In genomic region chr4:137855741-137856341, GRCm38 (mm10) we compare ENCODE assay signal across 10 mouse cellular contexts. TPM values are rescaled to one million over a fixed set of nuclear protein-coding genes. Genes with fewer than 3 reads are reported as not detected.
DNase-seq lines count a peak whose midpoint lies in the region; ATAC-seq and TF ChIP-seq lines count a peak whose summit lies in the region.
"Had no signal": no experiment of that assay in that cellular context is flagged by ENCODE, and none has a peak within 500 bp of the region (broad histone marks: within the 10 kb centered on the region; RNA-seq: fewer than 3 reads in every experiment).

No protein-coding gene starts in this region.

- TF ChIP-seq CTCF in stomach, postnatal 0 days (IDR thresholded peaks at IDR 0.05; ENCODE audit: low read depth): no peak

- no peaks in the 10 kb centered on the region for H3K27me3 ChIP-seq in hindbrain, embryonic 13.5 days
- H3K27me3 ChIP-seq in hindbrain, embryonic 11.5 days (ENCODE audit: control insufficient read depth, insufficient read depth, low read length): no peaks in the 10 kb centered on the region
- H3K27me3 ChIP-seq in stomach, postnatal 0 days (ENCODE audit: control insufficient read depth, insufficient read depth, low read length): no peaks in the 10 kb centered on the region
- H3K27me3 ChIP-seq: forebrain, embryonic 15.5 days; stomach, embryonic 15.5 days had no signal

- H3K4me1 ChIP-seq in hindbrain, embryonic 13.5 days (replicated peaks): no peaks in the 10 kb centered on the region
- H3K4me1 ChIP-seq in hindbrain, embryonic 11.5 days (replicated peaks; ENCODE audit: control insufficient read depth, insufficient read depth, low read length): no peaks in the 10 kb centered on the region
- H3K4me1 ChIP-seq in stomach, postnatal 0 days (replicated peaks; ENCODE audit: control insufficient read depth, insufficient read depth): no peaks in the 10 kb centered on the region
- H3K4me1 ChIP-seq: forebrain, embryonic 15.5 days had no signal

- no peak overlapping the region for H3K4me2 ChIP-seq in hindbrain, embryonic 13.5 days
- no peak overlapping the region for H3K4me2 ChIP-seq in hindbrain, embryonic 11.5 days (replicated peaks; ENCODE audit: low read depth, low read length)
- no peak overlapping the region for H3K4me2 ChIP-seq in stomach, postnatal 0 days (replicated peaks; ENCODE audit: low read depth)
- H3K4me2 ChIP-seq: forebrain, embryonic 15.5 days; stomach, embryonic 15.5 days had no signal

- no peak overlapping the region for H3K27ac ChIP-seq in hindbrain, embryonic 13.5 days
- H3K27ac ChIP-seq in hindbrain, embryonic 11.5 days (ENCODE audit: low read depth, low read length): no peak overlapping the region
- H3K27ac ChIP-seq in stomach, postnatal 0 days (replicated peaks): 0 out of 2 replicates have a peak overlapping the region, but pooled peaks have one; percentile 30
- H3K27ac ChIP-seq: forebrain, embryonic 15.5 days; stomach, embryonic 15.5 days had no signal

- no peak for TF ChIP-seq EP300 in stomach, postnatal 0 days (optimal IDR thresholded peaks at IDR 0.05)

- no peak overlapping the region for H3K4me3 ChIP-seq in hindbrain, embryonic 13.5 days
- no peak overlapping the region for H3K4me3 ChIP-seq in hindbrain, embryonic 11.5 days (ENCODE audit: low read depth, low read length)
- no peak overlapping the region for H3K4me3 ChIP-seq in stomach, postnatal 0 days (ENCODE audit: low read depth, low read length)
- H3K4me3 ChIP-seq: forebrain, embryonic 15.5 days; stomach, embryonic 15.5 days had no signal

- no peaks in the 10 kb centered on the region for H3K36me3 ChIP-seq in hindbrain, embryonic 13.5 days
- no peaks in the 10 kb centered on the region for H3K36me3 ChIP-seq in hindbrain, embryonic 11.5 days (ENCODE audit: control insufficient read depth, insufficient read depth, low read length)
- H3K36me3 ChIP-seq in stomach, postnatal 0 days (ENCODE audit: control insufficient read depth, insufficient read depth, low read length): no peaks in the 10 kb centered on the region
- H3K36me3 ChIP-seq: forebrain, embryonic 15.5 days; stomach, embryonic 15.5 days had no signal

- WGBS in hindbrain, embryonic 13.5 days: 55% methylated on average over 9 of the region's 9 CpGs
- WGBS in hindbrain, embryonic 11.5 days: 56% methylated on average over 9 of the region's 9 CpGs
- 54% methylated on average over 9 of the region's 9 CpGs for WGBS in stomach, postnatal 0 days

- H3K9me3 ChIP-seq in hindbrain, embryonic 13.5 days: no peaks in the 10 kb centered on the region
- no peaks in the 10 kb centered on the region for H3K9me3 ChIP-seq in hindbrain, embryonic 11.5 days (ENCODE audit: control insufficient read depth, low read length)
- no peaks in the 10 kb centered on the region for H3K9me3 ChIP-seq in stomach, postnatal 0 days (ENCODE audit: control insufficient read depth, low read length)
- H3K9me3 ChIP-seq: forebrain, embryonic 15.5 days; stomach, embryonic 15.5 days had no signal

- no peak for ATAC-seq in hindbrain, embryonic 13.5 days (ENCODE audit: low FRiP score)
- ATAC-seq in hindbrain, embryonic 11.5 days (ENCODE audit: low FRiP score): no peak
- ATAC-seq in inflammation-experienced regulatory T-cells, adult 6 months: peak; percentile 41
- no peak for ATAC-seq in stomach, postnatal 0 days (ENCODE audit: low FRiP score, low TSS enrichment)
- ATAC-seq: forebrain, embryonic 15.5 days had no signal

- no peak for DNase-seq in hindbrain, embryonic 11.5 days (ENCODE audit: low spot score)
- DNase-seq in adrenal gland, adult (ENCODE audit: inconsistent age in 2 of 2, low spot score in 1 of 2): peak; percentile 95 to 96
- DNase-seq in stomach, postnatal 0 days (ENCODE audit: low spot score): no peak
- no peak for DNase-seq in urinary bladder, adult 2 months (ENCODE audit: low spot score)
- DNase-seq in embryo, embryonic 10.5 days (ENCODE audit: low spot score): no peak
- DNase-seq in yolk sac, embryonic 10.5 days (ENCODE audit: low spot score): no peak

- 0 out of 2 replicates have a peak overlapping the region, but pooled peaks have one; percentile 8 for H3K9ac ChIP-seq in hindbrain, embryonic 13.5 days
- H3K9ac ChIP-seq in hindbrain, embryonic 11.5 days (ENCODE audit: low read depth, low read length): no peak overlapping the region
- no peak overlapping the region for H3K9ac ChIP-seq in stomach, postnatal 0 days (ENCODE audit: low read length)
- H3K9ac ChIP-seq: forebrain, embryonic 15.5 days; stomach, embryonic 15.5 days had no signal

RNA-seq across cellular contexts. Expression of gene Ece1, which starts 6.2 kb away (rescaled TPM):
- polyA plus RNA-seq in hindbrain, embryonic 13.5 days (2015; fragmentation: Nextera tagmentation; extraction: Ambion mirVana): 20.2 and 22.8 TPM in 2 replicates
- 25.1 and 29.2 TPM in 2 replicates for polyA plus RNA-seq in hindbrain, embryonic 11.5 days (2014; fragmentation: Nextera tagmentation; extraction: Ambion mirVana)
- 10 to 100 TPM; 18.2 to 32.0 (median 23.3) TPM for polyA plus RNA-seq in inflammation-experienced regulatory T-cells, adult 6 months (2017; shearing (Covaris generic))
- polyA plus RNA-seq in stomach, postnatal 0 days (2015; fragmentation: Nextera tagmentation; extraction: Ambion mirVana): 22.9 and 29.8 TPM in 2 replicates
- 30.0 and 73.4 TPM in 2 replicates for polyA plus RNA-seq in urinary bladder, adult 2 months (2012; rRNA removed)

RNA-seq across cellular contexts. Expression of gene Alpl, which starts 59.7 kb away (rescaled TPM):
- 6.9 and 10.2 TPM in 2 replicates for polyA plus RNA-seq in hindbrain, embryonic 13.5 days (2015; fragmentation: Nextera tagmentation; extraction: Ambion mirVana)
- polyA plus RNA-seq in hindbrain, embryonic 11.5 days (2014; fragmentation: Nextera tagmentation; extraction: Ambion mirVana): 17.4 and 21.2 TPM in 2 replicates
- 1 to 10 TPM in 2 of 3 experiments, under 1 TPM in 1; 0.43 to 1.4 (median 1.4) TPM for polyA plus RNA-seq in inflammation-experienced regulatory T-cells, adult 6 months (2017; shearing (Covaris generic))
- polyA plus RNA-seq in stomach, postnatal 0 days (2015; fragmentation: Nextera tagmentation; extraction: Ambion mirVana): 2.0 and 2.5 TPM in 2 replicates
- polyA plus RNA-seq in urinary bladder, adult 2 months (2012; rRNA removed): 96.6 and 104 TPM in 2 replicates

Comparison
In these comparisons a context has a peak if more than half of its experiments do, and no peak if none do; other contexts are left out.
1. DNase-seq: peak in adrenal gland, adult (2 of 2); none in hindbrain, embryonic 11.5 days (single experiment), stomach, postnatal 0 days (single experiment), urinary bladder, adult 2 months (single experiment), embryo, embryonic 10.5 days (single experiment) and yolk sac, embryonic 10.5 days (single experiment).